Mouse (Mus musculus) spleen, adult 2 months (tissue): ENCODE measurements at regions not wholly inside any gene's neighbourhood (a gene's known extent, or its start where the extent isn't known, plus 50 kb on each side); places are given as distances from the start of the nearest gene placed in this dataset.

Source experiments
- CTCF ChIP-seq: fragments of 200-500 bp; IDR thresholded peaks from 2 replicates; pipeline ENCODE4 v1.5.1; 2011; ENCODE audit warnings: mild to moderate bottlenecking, inconsistent platforms; ENCODE audit not compliant: insufficient read depth, insufficient read length, insufficient replicate concordance; ENCODE audit errors: extremely low read depth
- POLR2A ChIP-seq: fragments of 200-500 bp; IDR thresholded peaks from 2 replicates; pipeline ENCODE4 v1.6.1; 2011; ENCODE audit warnings: low read depth, low read length, inconsistent platforms

GRCm38 (mm10) chr8:26650287-26650686 lies 326.8 kb upstream of the Zfp703 start:
- TF ChIP-seq CTCF = no peak
- no peak for TF ChIP-seq POLR2A
